Mouse (Mus musculus) lung, postnatal 25 days (tissue): ENCODE measurements at regions not wholly inside any gene's neighbourhood (a gene's known extent, or its start where the extent isn't known, plus 50 kb on each side); places are given as distances from the start of the nearest gene placed in this dataset.
A peak's percentile ranks its signal among the peaks of the same experiment; 100 is the strongest.

Experiments
- DNase-seq: peaks from one replicate; pipeline ENCODE4 v3.0.0; 2022; ENCODE audit warnings: low spot score

GRCm38 (mm10) chr11:112979413-112979812 lies 197.4 kb downstream of the Sox9 start:
- DNase-seq = no peak

DNA sequence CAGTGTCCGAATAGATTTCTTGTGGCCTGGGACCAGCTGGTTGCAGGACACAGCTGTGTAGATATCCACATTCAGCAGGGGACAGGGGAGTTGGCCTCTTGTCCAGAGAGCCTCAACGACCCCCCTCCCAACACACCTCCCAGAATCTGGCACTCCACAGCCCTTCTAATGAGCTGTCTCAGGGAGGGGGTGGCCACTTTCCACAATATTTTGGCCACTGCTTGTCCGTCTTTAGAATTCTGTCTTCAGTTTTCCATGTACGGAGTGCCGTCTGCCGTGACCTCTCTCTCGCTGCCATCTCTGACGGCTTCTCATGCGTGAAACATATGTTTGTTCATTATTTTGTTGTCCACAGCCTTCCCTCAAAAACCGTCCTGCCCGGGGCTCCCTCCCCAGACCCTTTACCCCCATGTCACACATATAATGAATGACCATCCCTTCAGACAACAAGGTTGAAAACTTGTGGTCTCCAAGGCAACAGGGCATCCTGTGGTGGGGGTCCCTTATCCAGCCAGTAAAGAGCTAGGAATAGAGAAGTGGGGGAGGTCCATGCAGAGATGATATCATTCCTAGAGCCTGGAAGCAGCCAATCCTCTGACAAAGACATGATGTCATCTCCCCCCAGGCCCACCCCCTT lies 200.3 kb downstream of the Sox9 start:
- no peak for DNase-seq

GRCm38 (mm10) chr11:112982802-112983591 lies 201.0 kb downstream of the Sox9 start:
- DNase-seq = no peak

DNA sequence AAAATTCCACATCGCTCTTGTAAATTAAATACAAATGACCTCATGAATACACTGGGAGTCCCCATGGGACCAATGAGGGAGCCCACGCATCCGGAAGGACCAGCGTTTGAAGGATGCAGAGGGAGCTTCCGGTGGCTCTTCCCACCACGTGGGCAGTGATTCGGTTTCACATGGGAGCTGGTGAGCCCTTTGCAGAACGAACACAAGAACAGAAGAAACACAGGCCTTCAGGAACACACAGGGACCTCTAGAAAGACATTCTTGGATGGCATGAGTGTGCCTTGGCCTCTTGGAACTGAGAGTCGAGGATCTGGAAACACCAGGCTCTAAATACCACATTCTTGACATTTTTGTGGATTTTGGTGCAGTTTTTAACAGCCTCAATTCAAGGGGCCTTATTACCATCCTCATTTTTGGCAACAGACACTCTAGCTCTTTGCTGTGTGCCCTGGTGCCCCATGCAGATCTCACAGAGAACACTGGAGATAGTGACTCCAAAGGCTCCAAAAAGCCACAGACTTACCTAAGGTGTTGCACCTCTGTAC lies 204.1 kb downstream of the Sox9 start:
- DNase-seq = no peak

GRCm38 (mm10) chr11:112987782-112988181 lies 205.8 kb downstream of the Sox9 start:
- peak; percentile 43 for DNase-seq

DNA sequence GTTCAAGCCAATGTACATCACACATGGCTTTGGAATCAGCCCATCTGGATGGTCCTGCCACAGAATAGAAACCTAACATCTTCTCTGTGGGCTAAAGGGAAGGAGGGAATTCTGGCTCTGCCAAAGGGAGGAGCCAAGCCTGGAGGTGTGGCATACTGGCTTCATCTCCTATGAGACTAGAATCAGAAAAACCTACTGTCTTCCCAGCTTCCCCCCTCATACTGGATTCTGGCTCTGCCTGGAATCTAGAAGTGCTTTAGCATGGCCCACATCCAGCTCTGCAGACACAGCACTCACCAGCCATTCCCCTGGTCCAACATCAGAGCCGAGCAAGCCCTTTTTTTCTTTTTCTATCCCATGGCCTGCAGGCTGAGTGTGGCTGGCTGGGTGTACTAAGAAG lies 206.9 kb downstream of the Sox9 start:
- no peak for DNase-seq

DNA sequence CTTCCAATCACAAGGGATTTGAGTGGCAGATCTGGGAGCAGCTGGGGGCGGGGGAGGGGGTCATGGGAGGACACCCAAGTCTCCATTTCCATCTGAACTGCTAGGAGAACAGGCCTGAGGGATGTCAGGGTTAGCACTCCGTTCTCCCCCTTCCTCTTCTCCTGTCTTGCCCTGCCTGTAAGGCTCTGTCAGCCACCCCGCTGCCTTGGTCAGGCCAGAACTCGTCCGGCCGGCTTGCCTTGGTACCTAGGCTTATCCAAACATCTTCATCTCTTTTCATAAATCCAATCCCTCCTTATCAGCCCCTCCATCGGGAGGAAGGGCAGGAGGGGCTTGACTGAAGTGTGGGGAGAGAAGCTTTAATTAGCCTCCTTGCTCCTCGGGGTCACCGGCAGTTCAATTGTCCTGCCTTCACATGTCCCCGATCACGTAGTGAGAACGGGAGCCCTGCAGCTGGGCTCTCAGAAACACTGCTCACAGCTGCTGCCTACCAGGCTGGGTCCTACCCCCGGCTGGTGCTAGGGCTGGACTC lies 208.0 kb downstream of the Sox9 start:
- no peak for DNase-seq

DNA sequence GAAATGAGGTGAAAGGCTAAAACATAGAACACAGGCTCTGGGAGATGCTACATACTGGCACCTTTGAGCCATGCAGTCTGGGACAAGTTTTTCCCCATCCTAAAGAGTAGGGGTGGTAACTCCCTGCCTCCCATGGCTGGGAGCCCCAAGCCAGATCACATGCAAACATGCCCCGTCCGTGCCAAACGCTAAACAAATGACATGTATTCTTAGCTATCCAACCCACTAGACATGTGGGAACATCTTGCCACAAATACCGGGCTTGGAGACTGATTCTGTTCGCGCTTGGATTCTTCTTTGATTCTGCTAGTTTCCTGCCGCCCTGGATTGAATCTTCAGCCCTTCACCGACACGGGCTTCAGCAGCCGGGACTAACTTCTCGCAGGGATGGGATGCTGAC lies 208.7 kb downstream of the Sox9 start:
- DNase-seq = no peak

DNA sequence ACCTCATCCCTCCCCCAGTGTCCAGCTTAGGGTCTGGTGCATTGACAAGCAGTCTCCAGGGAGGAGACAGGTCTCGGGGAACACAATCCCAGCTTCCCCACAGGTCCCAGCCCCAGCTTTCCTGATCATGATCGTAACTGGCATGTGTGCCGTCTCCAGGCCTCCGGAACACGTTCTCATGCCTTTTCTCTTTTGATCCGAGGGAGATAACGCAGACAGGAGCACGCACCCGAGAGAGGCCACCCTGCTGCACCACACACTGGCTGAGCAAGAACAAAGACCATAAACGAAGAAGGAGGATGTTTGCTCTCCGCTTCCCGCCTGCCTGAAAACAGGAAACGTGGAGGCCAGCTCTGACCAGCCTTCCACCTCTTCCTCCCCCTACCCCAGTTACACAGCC lies 209.8 kb downstream of the Sox9 start:
- no peak for DNase-seq

GRCm38 (mm10) chr11:112998777-112999583 lies 217.0 kb downstream of the Sox9 start:
- no peak for DNase-seq

DNA sequence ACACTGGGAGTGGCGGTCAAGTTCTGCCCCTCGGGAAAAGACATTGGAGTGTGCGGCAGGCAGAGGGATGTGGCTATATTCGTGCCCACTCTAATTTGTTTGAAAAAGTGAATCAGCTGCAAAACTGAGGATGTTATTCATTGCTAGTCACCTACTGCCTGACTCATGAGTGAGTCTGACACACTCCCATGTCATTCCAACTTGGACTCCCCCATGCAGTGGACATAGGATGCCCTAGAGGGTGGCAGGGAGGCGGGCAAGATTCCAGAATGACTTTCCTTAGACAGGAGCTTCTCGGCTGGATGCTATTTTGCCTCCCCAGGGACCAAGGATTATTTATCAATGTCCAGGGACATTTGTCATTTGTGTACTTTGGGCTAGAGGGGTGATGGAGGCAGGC lies 219.0 kb downstream of the Sox9 start:
- DNase-seq = no peak

DNA sequence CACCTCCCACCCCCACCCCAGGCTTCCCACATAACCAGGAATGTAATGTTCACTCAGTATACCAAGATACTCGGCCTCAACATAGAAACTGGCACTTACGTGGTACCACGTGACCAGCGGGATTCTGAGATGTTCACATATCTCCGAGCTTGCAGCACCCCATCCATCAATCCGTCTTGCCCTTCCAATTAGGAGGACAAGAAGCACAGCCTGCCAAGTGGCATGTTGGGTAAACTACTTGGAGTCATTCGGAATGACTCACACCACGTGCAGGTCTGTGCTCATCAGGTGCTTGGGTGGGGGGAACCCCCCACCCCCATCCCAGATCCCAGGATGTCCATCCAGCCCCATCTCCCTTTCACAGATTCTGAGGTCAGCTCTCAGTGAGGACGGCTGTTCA lies 223.9 kb downstream of the Sox9 start:
- DNase-seq = no peak

- DNase-seq = no peak
These were observed 226.5 kb downstream of the Sox9 start for GRCm38 (mm10) chr11:113008521-113008920.

DNA sequence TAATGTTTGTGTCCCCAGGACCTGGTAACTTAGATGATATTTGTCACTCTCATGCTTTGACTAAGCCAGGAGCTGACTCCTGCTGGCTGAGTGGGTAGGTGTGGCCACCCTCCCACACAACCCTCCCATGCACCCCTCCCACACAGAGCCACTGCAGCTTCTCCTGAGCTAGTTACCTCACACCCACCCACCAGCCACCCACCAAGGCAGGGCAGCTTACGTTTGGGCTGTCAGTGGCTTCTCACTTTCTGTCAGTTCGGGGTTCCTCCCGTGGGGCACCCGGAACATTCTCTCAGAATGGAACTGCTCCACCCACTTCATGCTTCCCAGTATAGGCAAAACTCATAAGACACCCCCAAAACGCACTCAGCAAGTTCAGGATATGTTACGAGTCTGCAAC lies 227.4 kb downstream of the Sox9 start:
- no peak for DNase-seq

DNA sequence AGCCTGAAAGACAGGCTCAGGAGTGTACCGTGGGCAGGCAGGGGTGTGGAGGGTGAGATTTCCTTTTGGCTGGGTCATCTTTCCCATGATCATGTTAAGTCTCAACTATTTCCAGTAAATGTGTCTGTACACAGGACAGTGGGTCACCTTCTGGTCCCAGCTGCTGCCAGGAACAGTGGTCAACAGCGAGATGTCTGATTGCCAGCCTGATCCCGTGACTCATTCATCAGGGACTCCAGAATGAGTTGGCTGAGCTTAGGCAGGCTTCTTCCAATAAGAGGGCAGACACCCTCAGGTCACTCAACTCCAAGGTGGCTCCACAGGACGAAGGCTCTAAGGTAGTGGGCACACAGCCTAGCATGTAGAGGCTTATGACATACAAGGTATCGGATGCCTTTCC lies 228.9 kb downstream of the Sox9 start:
- no peak for DNase-seq

DNA sequence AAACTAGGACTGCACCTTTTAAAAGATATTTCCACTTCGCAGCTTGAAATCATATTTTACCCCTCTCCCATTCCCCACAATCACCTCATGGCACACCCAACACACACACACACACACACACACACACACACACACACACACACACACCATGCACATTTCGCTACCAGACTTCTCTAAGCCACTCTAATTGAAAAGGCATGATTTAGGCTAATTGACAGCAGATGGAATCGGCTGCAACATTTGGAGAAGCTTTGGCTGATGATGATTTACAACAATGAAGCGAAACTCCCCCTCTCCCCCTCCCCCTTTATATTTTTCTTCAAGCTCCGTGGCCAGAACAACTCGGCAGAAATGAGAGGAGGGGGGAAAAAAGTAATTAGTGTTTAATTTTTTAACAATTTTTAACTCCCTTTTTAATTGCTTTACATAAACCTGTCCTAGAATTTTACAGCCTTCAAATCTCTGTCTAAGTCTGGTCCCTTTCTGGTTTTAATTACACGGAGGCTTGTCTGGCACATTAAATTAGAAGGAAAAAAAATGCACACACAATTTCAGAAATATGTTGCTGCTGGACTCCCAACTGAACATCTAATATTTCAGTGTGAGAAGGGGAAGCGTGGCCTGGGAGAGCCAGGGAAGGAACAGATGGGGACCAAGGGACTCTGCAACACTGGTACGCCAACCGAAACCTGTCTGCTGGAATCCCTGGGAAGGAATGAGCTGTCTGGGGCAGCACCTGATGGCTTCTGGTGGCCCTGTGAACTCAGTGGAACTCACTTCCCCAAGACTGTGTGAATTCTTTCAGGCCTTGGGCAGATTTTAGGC lies 232.4 kb downstream of the Sox9 start:
- no peak for DNase-seq

DNA sequence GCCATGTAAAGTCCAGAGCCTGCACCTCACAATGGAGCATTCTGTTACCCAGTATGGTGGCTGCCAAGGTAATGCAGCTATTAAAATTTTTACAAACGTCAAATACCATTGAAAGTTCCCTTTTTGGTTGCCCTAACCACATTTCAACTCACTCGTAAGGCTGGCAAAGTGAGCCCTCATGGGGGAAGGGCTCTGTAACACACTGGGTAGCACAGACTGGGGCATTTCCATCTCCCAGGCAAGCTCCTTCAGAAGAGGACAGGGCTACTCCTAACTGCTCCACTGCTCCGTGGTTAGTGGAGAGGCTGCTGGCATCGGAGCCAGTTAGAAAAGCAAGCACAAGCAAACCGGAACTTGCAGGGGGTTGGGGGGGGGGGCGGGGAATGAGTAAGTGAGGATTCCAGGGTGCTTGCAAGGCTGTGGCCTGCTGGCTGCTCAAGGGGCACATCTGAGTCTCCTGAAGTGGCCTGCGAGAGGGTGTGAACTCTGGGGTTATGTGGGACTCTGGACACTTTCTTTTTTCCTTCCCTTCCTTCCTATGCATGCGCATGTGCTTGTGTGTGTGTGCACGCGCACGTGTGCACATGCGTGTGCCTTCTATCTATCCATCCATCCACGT lies 233.8 kb downstream of the Sox9 start:
- no peak for DNase-seq

GRCm38 (mm10) chr11:113016801-113017715 lies 235.0 kb downstream of the Sox9 start:
- no peak for DNase-seq

- no peak for DNase-seq
These were observed 239.5 kb downstream of the Sox9 start for GRCm38 (mm10) chr11:113021533-113021932.

GRCm38 (mm10) chr11:113026994-113027393 lies 245.0 kb downstream of the Sox9 start:
- no peak for DNase-seq
